Mouse (Mus musculus) liver, postnatal 0 days (tissue): ENCODE measurements around the gene AW549877.

ENCODE experiments used
- CTCF ChIP-seq: sonication (generic); IDR thresholded peaks from 2 replicates; pipeline ENCODE4 v1.5.1; 2016; ENCODE audit warnings: antibody characterized with exemption, low read depth
- EP300 ChIP-seq: IDR thresholded peaks from 2 replicates; pipeline ENCODE4 v1.6.1; 2016; ENCODE audit warnings: antibody characterized with exemption, low read depth, mild to moderate bottlenecking

DNA sequence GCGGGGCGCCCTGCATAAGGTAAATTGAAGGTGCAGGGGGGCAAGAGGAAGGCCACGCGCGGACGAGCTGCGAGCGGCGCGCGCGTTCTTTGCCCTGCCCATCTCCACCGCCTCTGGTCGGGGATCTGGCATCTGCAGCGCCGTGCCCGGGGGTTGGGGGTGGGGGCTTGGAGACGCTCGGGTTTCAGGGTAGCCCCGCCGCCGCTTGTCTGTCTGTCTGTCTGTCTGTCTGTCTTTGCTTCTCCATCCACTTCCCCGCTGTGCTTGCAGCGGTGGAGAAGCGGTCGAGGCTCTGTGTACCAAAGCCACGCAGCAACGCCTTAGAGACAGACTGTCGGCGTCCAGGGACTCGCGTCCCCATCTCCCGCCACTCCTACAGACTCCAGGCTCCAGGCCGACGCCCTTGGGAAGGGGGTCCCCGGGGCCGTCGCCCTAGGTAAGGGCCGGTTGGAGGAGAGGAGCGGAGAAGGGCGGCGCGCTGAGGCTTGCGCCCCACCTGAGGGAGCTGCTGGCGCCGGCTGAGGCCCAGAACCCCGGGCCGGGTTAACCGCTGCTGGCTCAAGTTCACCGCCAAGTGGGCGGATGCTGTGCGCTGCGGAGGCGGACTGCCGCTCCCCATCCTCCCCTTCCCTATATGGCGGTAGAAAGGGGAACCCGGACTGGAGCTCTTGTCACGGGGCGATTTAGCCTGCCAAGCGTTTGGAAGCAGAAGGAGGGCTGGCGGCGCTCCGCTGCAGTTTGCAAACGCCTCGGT, 31.5 kb upstream of the AW549877 start:
- no peak; the same call in 1 of the 2 replicates for TF ChIP-seq EP300
- TF ChIP-seq CTCF, result no peak
